Mouse (Mus musculus): Measurements from ENCODE around the gene Trip12. TPM values are rescaled to one million over a fixed set of nuclear protein-coding genes. Genes with fewer than 3 reads are reported as not detected.

The Trip12 gene
- total and polyA plus RNA-seq, 2 experiments from 2014 or later = 28.4 to 92.8 TPM

GRCm38 (mm10) chr1:84721942-84722341 is 118.4 kb downstream of the Trip12 start:
- H3K4me3 ChIP-seq (ENCODE audit: low read length) = no peak overlapping the region
- no peaks in the 10 kb centered on the region for H3K4me1 ChIP-seq (ENCODE audit: insufficient read depth, low read length)
- DNase-seq (ENCODE audit: low spot score) (no peak), ATAC-seq (no peak)
- no peak overlapping the region for H3K27ac ChIP-seq
- H3K27me3 ChIP-seq (ENCODE audit: insufficient read depth, low read length) = no peaks in the 10 kb centered on the region
- H3K36me3 ChIP-seq (ENCODE audit: insufficient read depth, low read length) = peaks cover 24% of the 10 kb centered on the region
- H3K9me3 ChIP-seq (ENCODE audit: low read length) = no peaks in the 10 kb centered on the region
- WGBS = 88% methylated on average over 3 of the region's 3 CpGs
- TF ChIP-seq CTCF (IDR thresholded peaks at IDR 0.05; ENCODE audit: low read depth) = no peak
- H3K9ac ChIP-seq (replicated peaks; ENCODE audit: low read length) = no peak overlapping the region
- no peak overlapping the region for H3K4me2 ChIP-seq (ENCODE audit: low read depth, low read length)

- TF ChIP-seq CTCF (IDR thresholded peaks at IDR 0.05; ENCODE audit: low read depth) = no peak
- peak; percentile 93 for ATAC-seq
- 12% methylated on average over 31 of the region's 31 CpGs for WGBS
Observed at GRCm38 (mm10) chr1:84709810-84710785, 130.2 kb downstream of the Trip12 start.

GRCm38 (mm10) chr1:84709406-84709805 is 130.9 kb downstream of the Trip12 start:
- DNase-seq (ENCODE audit: low spot score) (peak; percentile 57), ATAC-seq (peak; percentile 71)
- Histone ChIP-seq H3K4me2 (ENCODE audit: low read depth, low read length) (peak overlapping the region; percentile 56), H3K4me3 (ENCODE audit: low read length) (peak overlapping the region; percentile 30; the same call in 1 of the 2 replicates), H3K27ac (peak overlapping the region; percentile 74; the same call in 1 of the 2 replicates), H3K4me1 (ENCODE audit: insufficient read depth, low read length) (no peaks in the 10 kb centered on the region), H3K27me3 (ENCODE audit: insufficient read depth, low read length) (no peaks in the 10 kb centered on the region), H3K36me3 (ENCODE audit: insufficient read depth, low read length) (no peaks in the 10 kb centered on the region), H3K9me3 (ENCODE audit: low read length) (no peaks in the 10 kb centered on the region), H3K9ac (replicated peaks; ENCODE audit: low read length) (peak overlapping the region; percentile 48; the same call in 1 of the 2 replicates)
- 37% methylated on average over 5 of the region's 5 CpGs for WGBS
- no peak for TF ChIP-seq CTCF (IDR thresholded peaks at IDR 0.05; ENCODE audit: low read depth)

More at GRCm38 (mm10) chr1:84709810-84710785, 130.2 kb downstream of the Trip12 start:
- no peaks in the 10 kb centered on the region for H3K27me3 ChIP-seq (ENCODE audit: insufficient read depth, low read length)
- H3K9ac ChIP-seq (replicated peaks; ENCODE audit: low read length) = peak overlapping the region; percentile 48
- no peaks in the 10 kb centered on the region for H3K9me3 ChIP-seq (ENCODE audit: low read length)
- H3K36me3 ChIP-seq (ENCODE audit: insufficient read depth, low read length) = no peaks in the 10 kb centered on the region
- H3K27ac ChIP-seq = peak overlapping the region; percentile 74
- H3K4me2 ChIP-seq (ENCODE audit: low read depth, low read length) = peak overlapping the region; percentile 56
- peak overlapping the region; percentile 30 for H3K4me3 ChIP-seq (ENCODE audit: low read length)
- no peaks in the 10 kb centered on the region for H3K4me1 ChIP-seq (ENCODE audit: insufficient read depth, low read length)
- peak; percentile 86 for DNase-seq (ENCODE audit: low spot score)

GRCm38 (mm10) chr1:84700254-84700653 is 140.1 kb downstream of the Trip12 start:
- no peaks in the 10 kb centered on the region for H3K36me3 ChIP-seq (ENCODE audit: insufficient read depth, low read length)
- ATAC-seq = no peak
- no peak overlapping the region for H3K4me3 ChIP-seq (ENCODE audit: low read length)
- WGBS = 96% methylated on average over 6 of the region's 6 CpGs
- no peak overlapping the region for H3K27ac ChIP-seq
- no peaks in the 10 kb centered on the region for H3K27me3 ChIP-seq (ENCODE audit: insufficient read depth, low read length)
- no peak overlapping the region for H3K9ac ChIP-seq (replicated peaks; ENCODE audit: low read length)
- no peak overlapping the region for H3K4me2 ChIP-seq (ENCODE audit: low read depth, low read length)
- no peak for DNase-seq (ENCODE audit: low spot score)
- no peaks in the 10 kb centered on the region for H3K4me1 ChIP-seq (ENCODE audit: insufficient read depth, low read length)
- H3K9me3 ChIP-seq (ENCODE audit: low read length) = no peaks in the 10 kb centered on the region
- no peak for TF ChIP-seq CTCF (IDR thresholded peaks at IDR 0.05; ENCODE audit: low read depth)

- Histone ChIP-seq H3K4me1 (ENCODE audit: insufficient read depth, low read length) (peaks cover 10% of the 10 kb centered on the region), H3K4me2 (ENCODE audit: low read depth, low read length) (no peak overlapping the region), H3K4me3 (ENCODE audit: low read length) (no peak overlapping the region), H3K27me3 (ENCODE audit: insufficient read depth, low read length) (no peaks in the 10 kb centered on the region), H3K27ac (no peak overlapping the region), H3K9me3 (ENCODE audit: low read length) (no peaks in the 10 kb centered on the region), H3K36me3 (ENCODE audit: insufficient read depth, low read length) (no peaks in the 10 kb centered on the region), H3K9ac (replicated peaks; ENCODE audit: low read length) (no peak overlapping the region)
- DNase-seq (ENCODE audit: low spot score) (peak; percentile 93), ATAC-seq (no peak)
- WGBS = 2% methylated on average over 2 of the region's 2 CpGs
- TF ChIP-seq CTCF (IDR thresholded peaks at IDR 0.05; ENCODE audit: low read depth) = peak; percentile 85
Observed at GRCm38 (mm10) chr1:84697136-84697535, 143.2 kb downstream of the Trip12 start.

GRCm38 (mm10) chr1:84695517-84696411 is 144.6 kb downstream of the Trip12 start, which contains the start of gene Dner:
Gene Dner, minus strand, starts transcription at chr1:84696221.
- DNase-seq (ENCODE audit: low spot score) (peak; percentile 86), ATAC-seq (peak; percentile 85)
- peak within 1 kb of the TSS; percentile 71 for H3K4me2 ChIP-seq (ENCODE audit: low read depth, low read length)
- peak; percentile 61 for TF ChIP-seq CTCF (IDR thresholded peaks at IDR 0.05; ENCODE audit: low read depth)
- H3K36me3 ChIP-seq (ENCODE audit: insufficient read depth, low read length) = no peaks in the 10 kb centered on the region
- peak within 1 kb of the TSS; percentile 82 for H3K4me3 ChIP-seq (ENCODE audit: low read length)
- H3K9me3 ChIP-seq (ENCODE audit: low read length) = no peaks in the 10 kb centered on the region
- under 1% methylated on average over 71 of the region's 75 CpGs for WGBS
- H3K9ac ChIP-seq (replicated peaks; ENCODE audit: low read length) = peak within 1 kb of the TSS; percentile 81
- H3K4me1 ChIP-seq (ENCODE audit: insufficient read depth, low read length) = peaks cover 10% of the 10 kb centered on the region
- H3K27me3 ChIP-seq (ENCODE audit: insufficient read depth, low read length) = no peaks in the 10 kb centered on the region
- peak within 1 kb of the TSS; percentile 95 for H3K27ac ChIP-seq

Data from hindbrain, postnatal 0 days (tissue).